Mouse (Mus musculus): ENCODE measurements around the gene Ropn1.
"Not testable (repeated sequence)": the region's sequence is repeated elsewhere in the genome, so short reads cannot be mapped to it uniquely, and the experiment has no call there.

The Ropn1 gene

GRCm38 (mm10) chr16:34649621-34650020, at the start of gene Ropn1:
Ropn1 (plus strand) TSS chr16:34649921.
- no peak for DNase-seq

GRCm38 (mm10) chr16:34601954-34602353, 47.8 kb upstream of the Ropn1 start:
- DNase-seq, result no peak

DNA sequence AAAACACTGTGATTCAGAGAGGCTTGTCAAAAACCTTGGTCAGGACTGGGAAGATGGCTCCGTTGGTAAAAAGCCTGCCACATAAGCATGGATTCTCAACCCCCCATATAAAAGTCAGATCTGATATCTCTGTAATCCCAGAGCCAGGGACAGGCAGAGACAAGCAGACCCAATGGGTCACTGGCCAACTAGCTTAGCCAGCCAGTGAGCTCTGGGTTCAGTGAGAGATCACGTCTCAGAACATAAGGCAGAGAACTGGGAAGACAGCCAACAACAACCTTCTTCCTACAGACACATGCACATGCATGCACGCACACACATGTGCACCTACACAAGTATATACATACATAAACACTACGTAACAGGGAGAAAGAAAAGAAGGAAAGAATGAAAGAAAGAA, 46.6 kb upstream of the Ropn1 start:
- no peak for DNase-seq

DNA sequence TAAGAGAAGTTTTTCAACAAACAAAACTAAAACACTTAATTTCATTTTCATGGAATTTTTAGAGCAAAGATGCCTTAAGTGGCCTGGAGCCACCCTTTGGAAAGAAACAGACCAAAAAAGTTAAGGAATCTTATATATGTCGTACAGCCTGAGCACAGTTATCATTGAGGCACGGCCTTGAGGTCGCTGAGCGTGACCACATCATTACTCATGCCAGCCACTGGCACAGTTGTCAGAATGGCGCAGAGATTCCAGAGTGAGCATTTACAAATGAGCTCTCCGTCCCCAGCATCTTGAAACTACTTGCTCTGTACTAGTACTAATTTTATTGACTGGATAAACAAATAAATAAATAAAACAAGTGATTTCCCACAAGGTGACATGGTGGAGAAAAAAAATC, 45.9 kb upstream of the Ropn1 start:
- no peak for DNase-seq

DNA sequence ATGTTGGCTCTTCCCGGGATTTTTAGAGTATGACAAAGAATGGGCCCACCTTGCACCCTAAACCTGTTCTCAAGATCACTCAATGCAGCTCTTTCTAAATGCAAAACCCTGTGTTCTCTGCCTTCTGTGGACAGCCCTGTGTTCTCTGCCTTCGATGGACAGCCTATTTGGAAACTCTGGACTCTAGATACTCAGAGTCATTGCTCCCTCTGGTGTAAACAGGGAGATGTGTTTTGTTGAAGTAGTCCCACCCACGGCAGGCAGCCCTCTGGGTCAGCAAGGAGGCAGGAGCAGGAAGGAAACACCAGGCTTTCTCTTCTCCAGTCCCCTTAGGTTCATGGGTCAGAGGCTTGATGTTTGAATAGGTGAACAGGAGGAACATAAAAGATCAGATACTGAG, 44.0 kb upstream of the Ropn1 start:
- DNase-seq, result no peak

DNA sequence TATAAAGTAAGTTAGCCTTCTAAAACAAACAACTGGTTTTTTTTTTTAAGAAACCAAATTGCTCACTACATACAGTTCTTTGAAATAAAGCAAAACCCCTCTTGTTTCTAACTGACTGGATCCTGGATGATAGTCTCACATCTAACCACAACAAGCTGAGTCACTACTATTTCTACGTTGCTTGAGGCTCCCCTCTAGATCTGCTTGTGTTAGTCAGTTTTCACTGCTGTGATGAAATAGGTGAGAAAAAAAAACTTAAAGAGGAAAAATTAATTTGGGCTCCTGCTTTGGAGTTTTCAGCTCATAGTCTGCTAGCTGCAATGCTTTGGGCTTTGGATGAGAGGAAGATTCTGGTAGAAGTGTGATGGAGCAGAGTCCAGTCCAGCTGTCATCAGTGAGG, 39.6 kb upstream of the Ropn1 start:
- no peak for DNase-seq

DNA sequence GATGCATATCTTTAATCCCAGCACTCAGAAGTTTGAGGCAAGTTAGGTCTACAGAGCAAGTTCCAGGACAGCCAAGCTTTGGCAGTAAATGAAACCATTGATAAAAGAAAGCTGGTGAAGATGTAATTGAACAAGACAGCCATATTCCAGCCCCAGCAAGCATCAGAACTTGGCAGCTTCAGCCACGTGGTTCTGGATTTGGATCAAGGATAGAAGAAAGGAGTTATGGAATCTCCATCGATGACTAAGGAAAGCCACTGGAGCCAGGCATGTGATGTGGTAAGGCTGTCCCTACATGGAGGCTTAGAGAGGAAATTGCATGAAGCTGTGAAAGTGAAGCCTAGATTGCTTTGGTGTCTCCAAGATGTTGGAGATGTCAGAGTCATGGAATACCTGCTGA, 35.7 kb upstream of the Ropn1 start:
- DNase-seq, result no peak

DNA sequence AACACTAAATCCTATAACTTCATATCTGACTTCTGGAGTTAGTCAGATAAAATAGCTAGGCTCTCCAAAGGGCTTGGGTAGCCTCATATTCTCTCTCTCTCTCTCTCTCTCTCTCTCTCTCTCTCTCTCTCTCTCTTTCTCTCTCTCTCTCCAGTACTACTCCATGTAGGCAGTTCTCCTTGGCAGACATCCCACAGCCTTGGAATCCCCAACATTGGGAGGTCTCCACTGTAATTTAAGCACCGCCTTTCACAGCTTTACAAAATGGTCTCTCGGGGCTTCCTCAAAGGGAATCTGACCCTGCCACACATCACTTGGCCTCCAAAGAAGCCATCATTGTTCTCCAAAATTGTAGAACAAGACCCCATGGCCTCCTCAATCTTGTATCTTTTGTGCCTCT, 22.1 kb upstream of the Ropn1 start:
- DNase-seq, result peak; percentile 22

- no peak for DNase-seq
These were observed 21.3 kb upstream of the Ropn1 start for GRCm38 (mm10) chr16:34628397-34628796.

GRCm38 (mm10) chr16:34635557-34635956, 14.2 kb upstream of the Ropn1 start:
- no peak for DNase-seq

DNA sequence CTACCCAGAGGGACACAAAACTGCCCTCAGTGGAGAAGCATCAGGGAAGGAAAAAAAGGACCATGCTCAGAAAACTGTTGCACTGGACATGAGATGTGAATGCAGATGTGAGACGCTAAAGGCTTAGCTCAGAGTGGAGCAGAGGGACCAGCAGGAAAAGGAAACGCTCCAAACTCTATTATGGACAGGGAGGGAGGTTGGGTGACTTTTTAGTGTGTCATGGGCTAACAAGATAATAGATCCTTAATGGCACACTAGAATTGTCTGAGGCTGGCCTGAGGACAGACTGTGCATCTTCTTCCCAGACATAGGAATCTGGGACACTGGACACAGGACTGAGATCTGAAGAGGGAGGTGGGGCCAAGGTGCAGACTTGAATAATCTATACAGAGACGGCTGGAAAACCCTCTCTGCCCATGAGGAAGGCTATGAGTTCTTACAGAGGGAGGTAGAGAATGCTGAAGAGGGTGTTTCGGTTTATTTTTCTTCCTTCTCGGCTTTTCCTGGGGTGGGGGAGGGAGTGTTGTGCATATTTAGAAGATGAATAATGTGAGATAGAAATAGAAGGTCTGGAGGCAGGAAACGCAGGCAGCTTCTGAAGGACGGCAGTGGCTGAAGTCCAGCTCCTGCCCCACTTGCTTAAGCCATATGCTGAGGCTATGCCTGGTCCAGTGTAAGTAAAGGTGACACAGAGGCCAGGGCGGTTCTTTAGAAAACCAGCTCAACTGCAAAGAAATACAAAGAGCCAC, 6.0 kb upstream of the Ropn1 start:
- DNase-seq, result peak; percentile 34

DNA sequence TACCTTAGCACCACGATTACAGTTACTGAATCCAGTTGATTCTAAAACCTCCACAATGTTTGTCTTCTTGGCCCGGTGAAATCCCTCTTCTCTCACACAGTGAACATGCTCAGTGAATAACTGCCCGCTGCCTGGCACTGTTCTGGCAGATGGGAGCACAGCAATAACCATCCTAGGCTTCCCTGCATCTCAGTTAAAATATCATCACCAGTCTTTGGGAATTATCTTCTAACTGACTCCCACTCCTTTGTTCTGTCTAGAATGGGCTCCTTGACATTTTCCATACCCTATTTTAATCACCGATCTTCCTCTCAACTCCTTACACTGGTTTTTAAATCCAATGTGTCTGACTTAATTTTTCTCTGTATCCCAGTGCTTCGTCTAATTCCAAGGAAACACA, 3.3 kb downstream of the Ropn1 start:
- no peak for DNase-seq

DNA sequence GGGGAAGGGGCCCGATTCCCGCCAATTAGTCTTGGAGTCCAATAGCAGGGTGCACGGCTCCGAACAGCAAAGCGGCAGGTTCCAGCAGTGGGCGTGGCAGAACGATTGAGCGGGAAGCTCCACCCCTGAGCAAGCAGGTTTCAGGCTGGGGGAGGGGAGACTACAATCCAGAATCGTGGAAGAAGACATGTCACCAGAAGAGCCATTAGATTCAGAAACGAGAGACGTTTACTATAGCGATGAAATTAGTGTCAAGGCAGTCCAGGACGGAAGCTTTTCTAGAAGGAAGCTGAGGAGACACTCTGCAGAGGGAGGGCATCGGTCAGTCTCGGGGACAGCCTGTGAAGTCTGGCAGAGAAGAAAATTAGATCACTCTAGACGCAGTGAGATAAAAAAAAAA, 7.8 kb downstream of the Ropn1 start:
- DNase-seq, result not testable (repeated sequence)

DNA sequence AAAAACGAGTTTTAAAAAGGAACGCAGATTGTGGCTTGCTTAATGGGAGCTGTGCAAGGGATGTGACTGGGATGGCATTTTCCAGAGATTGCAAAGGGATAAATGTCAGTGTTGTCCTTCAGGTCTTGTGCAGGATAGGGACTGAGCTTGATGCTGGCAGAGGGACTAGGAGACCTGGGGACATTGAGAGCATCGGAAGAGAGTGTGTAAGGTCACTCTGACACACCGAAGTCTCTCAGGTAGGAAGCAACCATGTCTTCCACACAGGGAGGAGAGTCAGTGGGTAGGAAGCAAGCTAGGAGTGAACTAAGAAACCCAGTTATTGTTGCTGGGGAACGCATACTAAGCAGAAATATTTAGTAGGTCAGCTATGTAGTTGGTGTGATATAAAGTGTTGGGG, 8.3 kb downstream of the Ropn1 start:
- DNase-seq, result no peak

- DNase-seq, result no peak
These were observed 8.7 kb downstream of the Ropn1 start for GRCm38 (mm10) chr16:34658388-34658787.

GRCm38 (mm10) chr16:34664553-34664952, 14.8 kb downstream of the Ropn1 start:
- DNase-seq, result no peak

DNA sequence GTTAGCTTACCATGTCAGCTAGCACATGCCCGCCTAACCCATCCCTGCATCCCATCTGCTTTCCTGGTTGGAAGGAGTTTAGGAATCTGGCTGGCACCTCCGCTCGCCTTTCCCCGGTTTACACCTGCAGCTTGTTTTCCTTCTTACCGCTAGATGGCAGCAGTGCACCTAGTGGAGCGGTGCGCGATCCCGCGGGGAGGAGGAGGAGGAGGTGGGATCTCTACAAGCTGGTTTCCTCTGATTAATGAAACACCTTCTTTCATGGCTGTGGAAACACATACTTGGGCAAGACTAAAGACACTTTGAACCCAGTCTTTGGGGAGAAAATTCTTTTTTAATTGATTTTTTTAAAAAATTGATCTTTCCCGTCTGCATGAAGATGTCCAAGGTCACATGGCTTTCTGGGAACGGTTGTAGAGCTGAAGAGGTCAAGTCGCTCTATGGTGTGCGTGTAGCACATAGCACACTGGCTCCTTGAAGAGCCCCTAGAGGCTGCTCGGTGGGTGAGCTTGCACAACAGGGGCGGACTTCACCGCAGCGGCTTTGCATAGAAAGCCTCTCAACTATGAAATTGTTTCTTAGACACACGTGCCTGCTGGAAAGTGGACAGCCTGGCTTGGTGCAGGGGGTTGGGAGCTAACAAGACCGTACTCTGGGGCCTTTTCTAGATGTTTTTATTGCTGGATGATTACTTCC, 17.5 kb downstream of the Ropn1 start:
- DNase-seq, result peak; percentile 69

GRCm38 (mm10) chr16:34668341-34668740, 18.6 kb downstream of the Ropn1 start:
- DNase-seq, result no peak

DNA sequence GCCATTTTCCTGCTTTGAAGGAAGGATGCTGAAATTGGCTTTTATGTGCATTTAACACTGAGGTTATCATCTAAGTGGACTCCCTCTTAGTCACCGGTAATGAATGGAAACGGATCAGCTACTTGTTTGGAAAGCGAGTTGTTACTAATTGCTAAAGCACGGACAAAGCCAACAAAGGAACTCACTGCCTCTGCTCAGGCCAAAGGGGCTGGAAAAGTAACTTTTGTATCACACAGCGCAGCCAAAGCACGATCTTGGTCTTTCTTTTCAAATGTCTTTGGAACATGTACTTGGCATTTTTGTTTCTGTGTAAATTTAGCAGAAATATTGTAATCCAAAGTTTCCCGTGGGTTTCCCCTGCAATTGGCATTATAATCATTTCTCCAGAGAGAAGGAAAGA, 22.2 kb downstream of the Ropn1 start:
- DNase-seq, result no peak

DNA sequence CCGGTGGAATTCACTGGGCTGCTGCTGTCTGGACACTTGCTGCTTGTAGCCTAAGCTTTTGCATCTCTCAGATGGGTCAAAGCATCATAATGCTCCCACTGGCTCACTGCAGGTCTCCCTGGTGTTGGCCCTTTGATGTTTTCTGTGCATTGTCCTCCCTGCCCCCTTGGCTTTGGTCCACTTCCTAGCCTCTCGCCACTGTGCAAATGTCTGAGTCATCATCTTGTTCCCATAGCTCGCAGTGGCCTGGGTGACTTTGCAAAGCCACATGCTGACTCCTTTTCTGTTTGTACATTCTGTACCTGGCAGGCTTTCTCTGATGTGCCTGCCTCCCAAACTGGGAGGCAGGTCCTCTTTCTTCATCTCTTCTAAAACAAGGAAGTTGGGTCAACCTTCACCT, 23.1 kb downstream of the Ropn1 start:
- DNase-seq, result no peak

DNA sequence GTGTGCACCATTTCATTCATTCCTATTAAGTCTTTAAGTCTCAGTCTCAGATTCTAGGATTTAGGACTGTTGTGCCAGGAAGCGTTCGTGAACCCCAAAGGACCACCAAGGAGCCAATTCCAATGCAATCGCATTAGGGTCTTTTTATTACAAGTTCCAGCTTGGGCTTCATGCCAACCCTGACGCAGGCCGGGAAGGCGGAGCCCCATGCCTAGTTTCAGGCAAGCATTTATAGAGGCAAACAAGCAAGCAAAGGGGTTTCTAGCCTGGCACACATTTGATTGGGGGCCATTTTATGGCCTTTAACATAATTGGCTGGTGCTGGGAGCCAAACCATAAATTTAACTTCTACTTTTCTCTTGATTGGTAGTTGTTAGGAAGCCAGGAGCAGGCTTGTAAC, 24.6 kb downstream of the Ropn1 start:
- no peak for DNase-seq

DNA sequence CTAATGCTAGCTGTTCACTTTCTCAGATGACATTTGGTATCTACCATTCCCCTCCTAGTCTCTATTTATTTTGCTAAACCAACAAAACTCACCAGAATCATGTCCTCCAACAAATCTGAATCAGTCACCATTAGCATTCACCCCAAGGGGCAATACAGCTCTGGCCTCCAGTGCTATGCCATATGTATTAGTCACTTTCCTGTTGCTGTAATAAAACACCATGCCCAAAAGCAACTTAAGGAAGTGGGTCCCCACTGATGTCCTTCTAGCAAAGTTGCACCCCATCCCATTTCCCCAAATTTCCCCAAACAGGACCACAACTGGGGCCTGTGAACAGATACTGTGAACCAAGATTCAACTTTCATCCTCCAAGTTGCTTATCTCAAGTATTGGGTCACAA, 32.1 kb downstream of the Ropn1 start:
- no peak for DNase-seq

DNA sequence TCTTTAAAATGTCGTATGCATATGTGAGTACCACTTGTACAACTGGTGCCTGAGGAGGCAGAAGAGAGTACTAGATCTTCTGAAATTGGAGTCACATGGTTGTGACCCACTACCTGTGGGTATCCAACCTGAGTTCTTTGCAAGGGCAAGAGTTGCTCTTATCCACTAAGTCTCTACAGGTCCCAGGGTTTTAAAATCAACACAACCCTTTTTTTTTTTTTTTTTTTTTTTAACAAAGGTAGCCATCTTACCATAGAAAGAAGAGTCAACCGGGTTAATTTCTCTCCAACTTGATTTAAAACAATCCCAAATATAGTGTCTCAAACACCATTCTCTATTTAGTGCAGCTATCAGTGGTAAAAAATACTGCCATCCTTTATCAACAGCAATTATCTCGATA, 40.2 kb downstream of the Ropn1 start:
- no peak for DNase-seq

DNA sequence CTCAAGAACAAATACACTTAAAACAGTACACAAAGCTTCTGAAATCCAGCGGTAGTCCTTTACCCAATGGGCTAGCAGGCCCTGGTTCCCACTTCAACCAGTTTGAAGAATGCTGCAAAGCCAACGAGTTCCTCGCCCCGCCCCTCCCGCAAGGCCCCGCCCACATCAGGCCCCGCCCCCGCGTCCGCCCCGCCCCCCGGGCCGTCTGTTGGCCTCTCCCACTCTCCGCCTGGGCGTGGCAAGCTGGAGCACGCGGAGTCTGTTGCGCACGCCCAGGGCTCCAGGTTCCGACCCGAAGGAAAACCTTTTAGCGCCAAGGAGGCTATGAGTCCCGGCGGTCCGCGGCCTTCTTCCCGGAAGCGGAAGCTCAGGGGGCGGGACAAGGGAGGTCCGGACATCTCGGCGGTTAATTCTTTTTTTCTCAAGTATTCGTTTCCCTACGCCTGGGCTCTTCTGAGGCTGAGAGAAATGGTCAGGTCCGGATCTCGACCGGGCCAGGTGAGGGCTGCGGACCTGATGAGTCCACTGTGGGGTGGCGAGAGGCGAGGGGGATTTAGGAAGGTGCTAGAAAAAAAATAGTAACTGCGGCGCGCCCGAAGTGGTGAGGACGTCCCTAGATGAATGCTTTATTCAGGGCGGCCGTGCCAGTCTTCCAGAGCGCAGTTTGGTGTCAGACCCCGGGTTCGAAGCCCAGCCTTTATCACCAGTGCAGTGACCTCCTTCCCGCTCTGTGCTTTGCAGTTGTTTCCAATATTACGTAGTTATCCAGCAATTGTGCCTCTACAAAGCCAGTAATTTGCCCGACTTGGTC, 40.8 kb downstream of the Ropn1 start, which contains the start of gene Ccdc14:
Gene Ccdc14 (plus strand): TSS at position 283 of the 811 bp plus-strand sequence.
- DNase-seq, result peak; percentile 77

Measured in right cerebral cortex, postnatal 14 days (tissue).